Mouse (Mus musculus): ENCODE results near the gene Slc25a42.

DNA sequence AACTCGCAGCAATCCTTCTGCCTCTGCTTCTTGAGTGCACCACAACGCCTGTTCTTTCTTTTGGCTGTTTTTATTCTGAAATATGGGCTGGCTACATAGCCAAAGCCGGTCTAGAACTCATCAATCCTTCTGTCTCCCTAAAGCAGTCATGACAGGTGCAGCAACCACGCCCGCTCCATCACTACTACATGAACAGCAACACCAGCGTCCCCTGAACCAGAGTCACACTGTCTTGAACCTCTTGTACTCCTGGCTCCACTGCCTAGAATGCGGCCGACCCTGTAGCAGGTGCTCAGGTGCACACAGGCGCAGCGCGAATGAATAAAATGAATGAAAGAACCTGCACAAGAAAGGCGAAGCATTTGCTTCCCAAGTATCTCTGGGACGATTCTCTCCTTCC is 21.5 kb upstream of the Slc25a42 start:
- TF ChIP-seq CTCF (IDR thresholded peaks at IDR 0.05; ENCODE audit: low read depth) (no peak), EP300 (optimal IDR thresholded peaks at IDR 0.05) (no peak)

Measured in stomach, postnatal 0 days (tissue).